Mouse (Mus musculus) neural tube, embryonic 13.5 days (tissue): ENCODE data around the gene Gm21964. TPM values are rescaled to one million over a fixed set of nuclear protein-coding genes. Genes with fewer than 3 reads are reported as not detected.

Experiments used
- ATAC-seq: fragments of 200-750 bp; cut with Nextera tagmentation; 2 replicates; pipeline ENCODE4 v1.8.0; 2017; ENCODE audit warnings: low read depth, mild to moderate bottlenecking, moderate TSS enrichment, moderate library complexity
- H3K27ac ChIP-seq: fragments of 300-500 bp; sonication (generic); replicated peaks from 2 replicates; pipeline ENCODE4 v1.5.1; 2015; ENCODE audit warnings: moderate library complexity, mild to moderate bottlenecking, inconsistent platforms
- H3K27me3 ChIP-seq: fragments of 300-500 bp; sonication (generic); 2 replicates; pipeline ENCODE4 v1.6.1; 2015; ENCODE audit warnings: mild to moderate bottlenecking, inconsistent platforms
- H3K36me3 ChIP-seq: fragments of 300-500 bp; sonication (generic); 2 replicates; pipeline ENCODE4 v1.6.1; 2015; ENCODE audit warnings: mild to moderate bottlenecking, inconsistent platforms
- H3K4me1 ChIP-seq: fragments of 300-500 bp; sonication (generic); replicated peaks from 2 replicates; pipeline ENCODE4 v1.6.1; 2015; ENCODE audit warnings: inconsistent platforms
- H3K4me2 ChIP-seq: fragments of 300-500 bp; sonication (generic); 2 replicates; pipeline ENCODE4 v1.6.1; 2015; ENCODE audit warnings: inconsistent platforms, mild to moderate bottlenecking, moderate library complexity
- H3K4me3 ChIP-seq: fragments of 300-500 bp; sonication (generic); 2 replicates; pipeline ENCODE4 v1.5.1; 2015; ENCODE audit warnings: mild to moderate bottlenecking, inconsistent platforms
- H3K9ac ChIP-seq: fragments of 300-500 bp; sonication (generic); 2 replicates; pipeline ENCODE4 v1.6.1; 2015; ENCODE audit warnings: moderate library complexity, mild to moderate bottlenecking, inconsistent platforms
- H3K9me3 ChIP-seq: fragments of 300-500 bp; sonication (generic); 2 replicates; pipeline ENCODE4 v1.6.1; 2016; ENCODE audit warnings: inconsistent platforms
- WGBS: fragments of 180-500 bp; shearing (Covaris S2); methylation state at CpG from one replicate; pipeline ENCODE4 v1.1.7; 2015; 5-methylcytosine and 5-hydroxymethylcytosine counted together
- polyA plus RNA-seq: library from polyadenylated mRNA; unstranded; fragments of >200 nt; fragmentation: Nextera tagmentation; extraction: Ambion mirVana; gene quantifications from 2 replicates; pipeline ENCODE4 v1.2.1, GENCODE M21; 2015

Gm21964 gene
- polyA plus RNA-seq: not detected in 2 replicates

DNA sequence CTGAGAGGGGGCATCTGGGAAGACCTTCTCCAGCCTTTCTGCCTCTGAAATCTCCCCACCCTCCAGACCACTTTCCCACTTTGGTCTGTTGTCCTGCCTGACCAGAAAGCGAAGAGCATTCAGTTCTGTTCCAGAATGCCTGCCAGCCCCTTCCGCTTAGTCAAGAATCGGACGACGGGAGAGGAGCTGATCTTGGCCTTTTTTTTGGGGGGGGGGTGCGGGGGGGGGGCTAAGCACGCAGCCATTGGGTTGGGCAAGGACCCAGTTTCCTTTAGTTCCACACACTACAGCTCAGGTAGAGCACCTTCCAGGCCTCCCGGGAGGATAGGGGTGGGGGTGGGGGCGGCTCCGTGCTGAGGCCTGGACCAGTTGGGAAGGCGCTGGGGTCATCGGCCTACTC is at the start of gene Gm21964:
Gene Gm21964 (plus strand): TSS at position 301 of the 400 bp plus-strand sequence.
- WGBS: 83% methylated on average over 12 of the region's 12 CpGs
- Histone ChIP-seq H3K4me1 (no peaks in the 10 kb centered on the region), H3K27me3 (no peaks in the 10 kb centered on the region), H3K9me3 (no peaks in the 10 kb centered on the region), H3K4me3 (no peak within 1 kb of the TSS), H3K9ac (no peak within 1 kb of the TSS), H3K36me3 (no peaks in the 10 kb centered on the region), H3K27ac (no peak within 1 kb of the TSS), H3K4me2 (no peak within 1 kb of the TSS)
- no peak for ATAC-seq

DNA sequence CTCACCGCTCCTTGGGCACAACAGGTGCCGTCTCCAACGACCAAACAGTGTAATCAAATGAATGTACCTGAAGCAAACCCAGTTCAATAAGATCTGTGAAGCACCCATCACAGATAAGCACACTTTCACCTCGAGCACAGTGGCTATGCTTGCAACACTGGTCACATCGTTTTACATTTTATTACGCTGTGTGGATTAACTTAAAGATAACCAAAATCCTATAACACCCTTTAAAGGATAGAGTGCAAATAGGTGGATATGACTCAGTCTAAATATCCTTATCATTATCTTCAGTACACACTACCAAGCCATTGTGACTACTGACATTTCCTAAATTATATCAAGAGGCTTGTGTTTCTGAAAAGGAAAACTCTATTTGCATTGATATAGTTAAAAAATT is 49.8 kb upstream of the Gm21964 start:
- Histone ChIP-seq H3K4me1 (no peaks in the 10 kb centered on the region), H3K36me3 (no peaks in the 10 kb centered on the region), H3K9ac (no peak overlapping the region), H3K27ac (no peak overlapping the region), H3K27me3 (no peaks in the 10 kb centered on the region), H3K4me2 (no peak overlapping the region), H3K9me3 (no peaks in the 10 kb centered on the region), H3K4me3 (no peak overlapping the region)
- no peak for ATAC-seq
- WGBS: 81% methylated on average over 6 of the region's 6 CpGs

DNA sequence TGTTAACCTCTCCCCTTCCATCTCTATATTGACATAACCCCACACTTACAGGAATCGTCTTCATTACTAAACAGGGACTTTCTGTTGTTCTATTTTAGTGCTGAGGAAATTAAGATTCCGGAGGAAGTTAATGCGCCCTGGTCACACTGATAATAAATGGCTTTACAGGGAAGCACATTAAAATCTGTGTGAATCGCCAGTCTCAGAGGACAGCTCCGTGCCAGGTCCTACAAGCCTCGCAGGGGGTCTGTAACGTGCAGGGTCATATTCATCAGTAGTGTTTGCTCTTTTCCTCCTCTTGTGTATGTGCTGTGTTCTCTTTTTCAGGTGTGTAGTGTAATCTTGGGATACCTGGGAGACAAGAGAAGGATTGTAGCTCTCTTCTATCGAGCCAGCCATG is 42.8 kb upstream of the Gm21964 start:
- no peak for ATAC-seq
- WGBS: 65% methylated on average over 8 of the region's 8 CpGs
- Histone ChIP-seq H3K9ac (no peak overlapping the region), H3K36me3 (no peaks in the 10 kb centered on the region), H3K9me3 (no peaks in the 10 kb centered on the region), H3K27ac (no peak overlapping the region), H3K4me3 (no peak overlapping the region), H3K4me2 (no peak overlapping the region), H3K4me1 (no peaks in the 10 kb centered on the region), H3K27me3 (no peaks in the 10 kb centered on the region)

DNA sequence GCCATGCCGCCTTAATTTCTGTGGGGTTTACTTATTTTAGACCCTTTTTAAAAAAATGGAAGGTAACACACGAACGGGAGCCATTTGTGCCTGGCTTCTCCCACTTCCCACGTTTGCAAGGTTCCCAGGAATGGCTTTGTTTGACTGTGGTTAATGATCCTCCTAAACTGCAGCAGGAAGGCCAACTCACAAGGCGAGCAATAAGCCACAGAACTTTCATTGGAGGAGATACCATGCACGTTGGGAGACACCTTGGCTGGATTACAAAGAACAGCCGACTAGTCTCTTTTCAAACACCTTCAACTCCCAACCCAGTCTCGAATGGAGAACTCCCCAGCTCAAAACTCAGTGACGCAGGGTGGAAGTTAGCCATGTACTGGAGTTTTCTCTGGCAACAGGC is 36.8 kb upstream of the Gm21964 start:
- 70% methylated on average over 9 of the region's 9 CpGs for whole genome bisulfite sequencing

DNA sequence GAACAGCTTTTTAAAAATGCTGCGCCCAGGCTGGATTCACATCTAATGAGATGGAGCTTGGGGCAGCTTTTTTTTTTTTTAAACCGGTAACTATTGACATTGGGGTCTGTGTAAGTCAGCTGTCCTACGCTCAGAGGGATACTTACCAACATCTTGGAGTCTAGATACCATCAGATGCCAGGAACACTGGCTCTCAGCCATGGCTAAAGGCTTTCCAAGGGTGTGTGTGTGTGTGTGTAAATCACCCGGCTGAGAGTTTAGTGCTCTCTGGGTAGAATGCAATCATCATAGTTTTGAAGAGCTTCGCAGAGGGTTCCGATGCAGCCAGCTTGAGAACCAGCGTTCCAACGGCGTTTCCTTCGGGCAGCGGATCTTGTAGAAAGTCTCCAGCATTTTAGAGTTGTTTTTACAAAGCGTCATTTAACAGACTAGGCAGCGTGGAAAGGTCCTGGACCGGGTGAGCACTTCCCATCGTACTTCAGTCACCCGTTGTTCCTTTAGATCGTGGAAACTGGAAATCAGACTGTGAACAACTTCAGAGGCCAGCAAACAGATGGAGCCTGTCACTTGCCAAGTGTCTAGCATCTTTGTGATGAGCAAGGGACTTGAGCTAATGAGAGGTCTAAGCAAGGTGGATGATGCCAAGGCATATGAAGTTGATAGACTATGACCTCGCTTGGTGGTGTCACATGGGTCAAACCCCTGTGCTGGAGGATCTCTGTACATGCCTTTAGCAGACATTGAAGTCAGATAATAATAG is 36.2 kb upstream of the Gm21964 start:
- H3K4me3 ChIP-seq: no peak overlapping the region
- H3K27me3 ChIP-seq: no peaks in the 10 kb centered on the region
- no peaks in the 10 kb centered on the region for H3K4me1 ChIP-seq
- no peak overlapping the region for H3K4me2 ChIP-seq
- no peak overlapping the region for H3K9ac ChIP-seq
- no peaks in the 10 kb centered on the region for H3K36me3 ChIP-seq
- H3K9me3 ChIP-seq: no peaks in the 10 kb centered on the region
- 93% methylated on average over 18 of the region's 18 CpGs for WGBS
- H3K27ac ChIP-seq: no peak overlapping the region
- no peak for ATAC-seq

More for the DNA sequence above, 36.8 kb upstream of the Gm21964 start:
- no peak overlapping the region for H3K27ac ChIP-seq
- H3K4me1 ChIP-seq: no peaks in the 10 kb centered on the region
- no peak overlapping the region for H3K4me3 ChIP-seq
- no peak overlapping the region for H3K4me2 ChIP-seq
- H3K9me3 ChIP-seq: no peaks in the 10 kb centered on the region
- ATAC-seq: no peak
- no peaks in the 10 kb centered on the region for H3K27me3 ChIP-seq
- no peak overlapping the region for H3K9ac ChIP-seq
- no peaks in the 10 kb centered on the region for H3K36me3 ChIP-seq

DNA sequence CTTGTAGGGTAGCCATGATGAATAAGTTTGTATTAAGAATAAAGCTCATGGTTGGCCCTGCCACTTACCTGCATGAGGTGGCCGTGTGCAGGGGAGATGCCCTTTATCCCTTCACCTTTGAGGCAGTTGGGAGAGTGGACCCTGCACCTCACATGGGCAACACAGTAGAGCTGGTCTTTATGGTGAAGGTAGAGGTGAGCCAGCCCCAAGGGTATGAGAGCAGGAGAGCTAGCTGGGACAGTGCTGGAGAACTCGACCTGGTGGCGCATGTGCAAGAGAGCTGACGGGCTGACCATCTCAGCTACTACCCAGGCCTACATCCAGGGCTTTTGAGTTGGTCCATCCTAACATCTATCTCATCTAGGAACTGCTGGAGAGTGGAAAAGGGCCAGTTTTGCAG is 35.3 kb upstream of the Gm21964 start:
- H3K9ac ChIP-seq: no peak overlapping the region
- no peak overlapping the region for H3K4me3 ChIP-seq
- no peaks in the 10 kb centered on the region for H3K36me3 ChIP-seq
- no peaks in the 10 kb centered on the region for H3K27me3 ChIP-seq
- H3K4me2 ChIP-seq: no peak overlapping the region
- 90% methylated on average over 4 of the region's 4 CpGs for WGBS
- no peaks in the 10 kb centered on the region for H3K4me1 ChIP-seq
- H3K9me3 ChIP-seq: no peaks in the 10 kb centered on the region
- no peak for ATAC-seq
- H3K27ac ChIP-seq: no peak overlapping the region

DNA sequence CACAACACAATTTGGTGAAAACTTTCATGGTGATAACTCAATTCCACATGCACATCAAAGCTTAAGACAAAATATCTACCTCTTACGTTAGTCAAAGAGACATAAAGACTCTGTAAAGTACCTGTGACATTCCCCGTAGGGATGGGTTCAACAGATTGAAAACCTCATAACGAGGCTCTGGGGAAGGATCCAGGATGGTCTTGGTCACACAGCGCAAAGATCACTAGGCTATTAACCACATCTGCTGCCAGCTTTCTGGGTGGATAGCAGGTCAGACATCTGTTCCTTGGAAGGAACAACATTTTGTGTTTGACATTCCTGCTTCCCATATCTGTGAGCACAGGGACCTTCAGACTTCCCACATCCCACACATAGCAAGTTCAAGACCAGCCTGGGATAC is 31.3 kb upstream of the Gm21964 start:
- ATAC-seq: no peak
- no peaks in the 10 kb centered on the region for H3K36me3 ChIP-seq
- no peaks in the 10 kb centered on the region for H3K9me3 ChIP-seq
- no peak overlapping the region for H3K27ac ChIP-seq
- no peak overlapping the region for H3K4me2 ChIP-seq
- H3K4me3 ChIP-seq: no peak overlapping the region
- no peaks in the 10 kb centered on the region for H3K4me1 ChIP-seq
- 0 out of 2 replicates have a peak, but pooled peaks cover 2% of the 10 kb centered on the region for H3K27me3 ChIP-seq
- no peak overlapping the region for H3K9ac ChIP-seq
- 89% methylated on average over 4 of the region's 4 CpGs for WGBS

DNA sequence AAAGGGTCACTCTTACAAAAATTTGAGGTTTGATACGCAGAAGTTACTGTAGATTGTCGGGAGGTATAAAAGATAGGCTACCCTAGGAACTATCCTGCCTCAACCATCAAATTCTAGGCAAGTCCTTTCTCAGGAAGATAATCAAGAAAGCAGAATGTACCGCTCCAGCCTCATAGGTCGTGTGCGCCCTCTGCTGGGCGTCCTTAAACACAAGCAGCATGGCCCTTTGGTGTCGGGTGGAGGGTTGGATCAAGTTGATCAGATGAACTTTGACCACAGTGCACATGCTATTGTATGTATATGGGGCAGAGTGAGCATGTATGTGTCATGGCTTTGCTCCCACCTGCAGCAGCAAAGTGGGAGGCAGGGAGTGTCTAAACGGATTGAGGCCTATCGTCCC is 29.4 kb upstream of the Gm21964 start:
- Histone ChIP-seq H3K4me3 (no peak overlapping the region), H3K36me3 (no peaks in the 10 kb centered on the region), H3K9me3 (no peaks in the 10 kb centered on the region), H3K4me1 (no peaks in the 10 kb centered on the region), H3K9ac (no peak overlapping the region), H3K4me2 (no peak overlapping the region), H3K27ac (no peak overlapping the region), H3K27me3 (0 out of 2 replicates have a peak, but pooled peaks cover 2% of the 10 kb centered on the region)
- ATAC-seq: peak; percentile 32; the same call in 1 of the 2 replicates
- 16% methylated on average over 9 of the region's 9 CpGs for WGBS

DNA sequence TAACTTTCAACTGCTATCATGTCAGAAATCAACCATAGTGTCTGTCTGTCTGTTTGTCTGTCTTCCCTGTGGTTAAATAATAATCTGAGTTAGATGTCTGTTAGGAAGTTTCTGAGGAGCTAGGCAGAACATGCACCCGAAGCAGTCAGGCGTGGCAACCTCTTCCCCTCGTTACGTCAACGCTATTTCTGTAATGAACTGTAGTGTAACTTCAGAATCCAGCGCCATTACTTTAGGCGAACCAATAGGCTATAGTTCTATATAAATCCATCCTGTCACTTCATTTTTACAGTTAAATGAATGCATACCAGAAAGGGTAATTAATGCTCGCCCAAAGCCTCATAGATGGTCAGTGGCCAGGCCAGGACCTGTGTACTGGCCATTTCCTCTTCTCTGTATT is 26.5 kb upstream of the Gm21964 start:
- WGBS: 87% methylated on average over 8 of the region's 8 CpGs
- H3K9ac ChIP-seq: no peak overlapping the region
- no peaks in the 10 kb centered on the region for H3K9me3 ChIP-seq
- H3K36me3 ChIP-seq: no peaks in the 10 kb centered on the region
- no peak overlapping the region for H3K4me3 ChIP-seq
- ATAC-seq: no peak
- no peak overlapping the region for H3K4me2 ChIP-seq
- no peak overlapping the region for H3K27ac ChIP-seq
- H3K4me1 ChIP-seq: peaks cover 4% of the 10 kb centered on the region; the same call in 1 of the 2 replicates
- 0 out of 2 replicates have a peak, but pooled peaks cover 2% of the 10 kb centered on the region for H3K27me3 ChIP-seq

DNA sequence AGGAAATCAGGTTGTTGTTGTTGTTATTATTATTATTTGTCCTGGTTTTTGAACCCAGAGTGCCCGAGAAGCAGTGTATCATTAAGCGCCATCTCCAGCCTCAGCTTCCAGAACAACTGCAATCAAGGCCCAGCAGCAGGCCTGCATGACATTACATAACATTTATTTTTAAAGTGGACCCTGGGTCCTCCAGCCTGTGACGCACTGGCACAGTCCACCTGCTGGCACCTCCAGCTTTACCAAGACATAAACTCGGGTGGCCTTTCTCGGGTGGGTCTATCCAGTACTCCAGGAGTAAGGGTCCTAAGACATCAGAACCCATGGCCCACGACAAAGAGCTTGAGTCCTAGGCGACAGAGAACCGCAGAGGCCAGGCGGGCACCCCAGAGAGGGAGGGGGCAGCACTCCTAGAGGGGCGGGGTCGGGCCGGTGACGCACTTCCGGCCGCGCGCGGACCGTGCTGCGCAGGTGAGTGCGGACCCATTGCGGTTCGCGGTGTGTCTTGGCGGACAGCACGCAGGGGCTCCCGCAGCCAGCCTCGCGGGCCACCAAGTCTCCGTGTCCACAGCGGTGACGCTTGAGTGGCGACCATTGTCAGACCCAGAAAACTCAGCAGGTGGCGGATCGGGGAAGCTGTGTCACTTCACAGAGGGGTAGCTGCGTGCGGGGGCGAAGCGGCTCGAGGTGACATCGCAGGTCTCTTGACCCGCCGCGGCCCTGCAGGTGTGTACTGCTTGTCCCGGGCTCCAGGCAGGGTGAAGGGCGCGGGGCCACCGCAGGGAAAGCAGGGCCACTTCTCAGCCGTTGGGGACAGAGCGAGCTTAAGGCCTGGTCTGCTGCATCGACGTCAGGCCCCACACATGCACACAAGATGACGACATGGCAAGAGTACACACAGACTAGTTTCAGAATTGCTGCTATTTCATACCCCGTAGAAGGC is 21.5 kb upstream of the Gm21964 start, which contains the start of gene Zfp612:
Gene Zfp612 (plus strand): TSS at position 465 of the 940 bp plus-strand sequence.
- H3K9ac ChIP-seq: peak within 1 kb of the TSS; percentile 81

DNA sequence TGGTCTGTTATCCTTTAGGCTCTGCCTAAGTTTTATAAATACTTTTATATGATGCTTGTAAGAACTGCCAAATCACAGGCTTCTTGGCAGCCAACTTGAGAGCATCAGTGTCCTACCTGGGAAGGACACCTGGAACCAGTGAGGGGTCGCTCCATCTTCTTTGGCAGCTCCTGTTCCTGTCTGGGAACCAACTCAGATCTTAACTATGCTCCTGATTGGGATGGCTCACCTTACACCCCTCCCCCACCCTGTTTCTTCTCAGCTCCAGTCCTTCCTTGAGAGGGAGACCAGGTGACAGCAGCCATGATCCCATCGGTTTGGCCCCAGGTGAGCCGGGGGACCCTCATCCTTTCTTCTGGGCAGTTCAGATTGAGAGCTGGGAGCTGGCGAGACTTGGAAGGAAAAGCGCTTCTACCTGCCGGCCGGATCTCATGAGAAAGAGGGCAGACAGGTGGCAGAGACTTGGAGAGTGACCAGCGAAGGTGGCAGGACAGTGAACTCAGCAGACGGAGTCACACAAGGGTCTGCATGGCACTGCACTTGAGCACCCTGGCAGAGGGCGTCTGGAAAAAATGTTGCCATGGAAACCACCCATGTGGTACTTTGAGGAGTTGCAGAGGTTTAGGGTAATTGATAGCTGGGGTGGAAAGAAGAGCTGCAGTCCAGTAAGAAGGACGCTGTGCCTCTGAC is 18.4 kb upstream of the Gm21964 start:
- WGBS: 78% methylated on average over 11 of the region's 11 CpGs
- H3K9me3 ChIP-seq: 0 out of 2 replicates have a peak, but pooled peaks cover 2% of the 10 kb centered on the region
- peaks cover 24% of the 10 kb centered on the region for H3K4me1 ChIP-seq
- no peak overlapping the region for H3K4me2 ChIP-seq
- H3K36me3 ChIP-seq: peaks cover 48% of the 10 kb centered on the region
- H3K9ac ChIP-seq: no peak overlapping the region
- no peaks in the 10 kb centered on the region for H3K27me3 ChIP-seq
- no peak overlapping the region for H3K27ac ChIP-seq
- ATAC-seq: no peak
- H3K4me3 ChIP-seq: no peak overlapping the region

More for the DNA sequence above, 21.5 kb upstream of the Gm21964 start, which contains the start of gene Zfp612:
- peak; percentile 96 for ATAC-seq
- Histone ChIP-seq H3K9me3 (no peaks in the 10 kb centered on the region), H3K4me2 (peak within 1 kb of the TSS; percentile 85), H3K4me1 (peaks cover 24% of the 10 kb centered on the region), H3K36me3 (peaks cover 19% of the 10 kb centered on the region), H3K27ac (peak within 1 kb of the TSS; percentile 16; the same call in 1 of the 2 replicates), H3K27me3 (no peaks in the 10 kb centered on the region), H3K4me3 (peak within 1 kb of the TSS; percentile 64)
- 7% methylated on average over 54 of the region's 54 CpGs for WGBS
